Mouse (Mus musculus): Measurements from ENCODE around the gene Pi4k2b. TPM values are rescaled to one million over a fixed set of nuclear protein-coding genes. Genes with fewer than 3 reads are reported as not detected.
"Not testable (repeated sequence)": the region's sequence is repeated elsewhere in the genome, so short reads cannot be mapped to it uniquely, and the experiment has no call there.

The Pi4k2b gene
- 20.1 and 21.4 TPM in 2 replicates for polyA plus RNA-seq (2014; fragmentation: Nextera tagmentation; extraction: Ambion mirVana)

DNA sequence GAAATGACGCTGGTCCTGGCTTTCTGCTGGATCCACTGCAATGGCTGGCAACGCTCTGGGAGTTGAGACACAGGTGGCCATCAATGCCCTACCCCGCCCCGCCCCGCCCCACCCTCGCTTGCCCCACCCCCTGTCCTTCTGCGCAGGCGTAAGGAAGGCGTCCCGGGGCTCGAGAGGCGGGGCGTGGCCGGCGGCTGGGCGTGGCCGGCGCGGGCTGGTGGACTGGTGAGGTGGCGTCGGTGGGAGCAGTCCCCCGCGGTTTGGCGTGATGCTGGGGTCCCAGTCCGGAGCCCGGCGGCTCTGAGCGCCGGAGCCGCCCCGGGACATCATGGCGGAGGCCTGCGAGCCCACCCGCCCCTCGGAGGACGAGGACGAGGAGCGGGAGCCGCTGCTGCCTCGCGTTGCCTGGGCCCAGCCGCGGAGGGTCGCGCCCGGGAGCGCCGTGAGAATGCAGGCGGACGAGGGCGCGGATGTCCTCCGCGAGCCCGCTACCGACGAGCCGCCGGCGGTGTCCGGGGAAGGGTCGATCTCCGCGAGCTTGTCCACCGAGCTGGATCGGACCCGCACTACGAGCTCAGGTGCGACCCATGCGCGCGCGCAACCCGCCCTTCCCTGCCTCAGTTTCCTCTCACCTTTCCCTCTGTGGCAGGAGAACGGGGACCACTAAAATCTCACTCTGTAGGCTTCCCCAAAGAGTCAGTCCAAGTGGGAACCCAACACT, at the start of gene Pi4k2b:
Pi4k2b (plus strand) TSS at position 184 of the 721 bp plus-strand sequence.
- no peaks in the 10 kb centered on the region for H3K27me3 ChIP-seq (ENCODE audit: control insufficient read depth, insufficient read depth, low read length)
- under 1% methylated on average over 63 of the region's 75 CpGs for WGBS
- H3K4me3 ChIP-seq (ENCODE audit: low read depth, low read length), result peak within 1 kb of the TSS; percentile 72
- H3K36me3 ChIP-seq (ENCODE audit: control insufficient read depth, insufficient read depth, low read length), result no peaks in the 10 kb centered on the region
- no peaks in the 10 kb centered on the region for H3K9me3 ChIP-seq (ENCODE audit: control insufficient read depth, low read length)
- peak within 1 kb of the TSS; percentile 77 for H3K9ac ChIP-seq (ENCODE audit: low read length)
- H3K4me1 ChIP-seq (ENCODE audit: control insufficient read depth, insufficient read depth, low read length), result peaks cover 3% of the 10 kb centered on the region; the same call in 1 of the 2 replicates
- H3K27ac ChIP-seq (ENCODE audit: low read depth, low read length), result no peak within 1 kb of the TSS
- peak; percentile 97 for DNase-seq (ENCODE audit: low spot score, missing footprints)
- peak within 1 kb of the TSS; percentile 67 for H3K4me2 ChIP-seq
- peak; percentile 95 for ATAC-seq (ENCODE audit: low FRiP score)

DNA sequence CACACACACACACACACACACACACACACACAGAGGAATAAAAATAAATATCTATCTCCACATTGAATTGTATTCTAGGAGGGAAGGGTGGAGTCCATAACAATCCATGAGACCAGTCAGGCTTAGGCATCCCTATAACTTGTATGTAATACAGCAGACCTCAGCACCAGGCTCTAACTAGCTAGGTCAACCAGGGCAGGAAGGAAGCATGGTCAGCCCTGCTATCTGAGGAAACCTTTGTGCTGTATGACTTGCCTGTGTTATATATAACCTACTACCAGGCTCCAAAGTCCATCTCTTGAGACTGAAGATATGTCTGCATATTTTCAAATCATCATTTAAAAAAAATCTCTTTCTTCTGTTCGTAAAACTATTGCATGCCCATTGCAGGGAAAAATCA, 44.1 kb upstream of the Pi4k2b start:
- no peak overlapping the region for H3K4me3 ChIP-seq (ENCODE audit: low read depth, low read length)
- H3K27ac ChIP-seq (ENCODE audit: low read depth, low read length), result no peak overlapping the region
- WGBS, result 94% methylated on average over 1 of the region's 1 CpGs
- H3K4me1 ChIP-seq (ENCODE audit: control insufficient read depth, insufficient read depth, low read length), result no peaks in the 10 kb centered on the region
- H3K9me3 ChIP-seq (ENCODE audit: control insufficient read depth, low read length), result no peaks in the 10 kb centered on the region
- H3K4me2 ChIP-seq, result no peak overlapping the region
- no peaks in the 10 kb centered on the region for H3K36me3 ChIP-seq (ENCODE audit: control insufficient read depth, insufficient read depth, low read length)
- ATAC-seq (ENCODE audit: low FRiP score) (no peak), DNase-seq (ENCODE audit: low spot score, missing footprints) (no peak)
- no peaks in the 10 kb centered on the region for H3K27me3 ChIP-seq (ENCODE audit: control insufficient read depth, insufficient read depth, low read length)
- no peak overlapping the region for H3K9ac ChIP-seq (ENCODE audit: low read length)

DNA sequence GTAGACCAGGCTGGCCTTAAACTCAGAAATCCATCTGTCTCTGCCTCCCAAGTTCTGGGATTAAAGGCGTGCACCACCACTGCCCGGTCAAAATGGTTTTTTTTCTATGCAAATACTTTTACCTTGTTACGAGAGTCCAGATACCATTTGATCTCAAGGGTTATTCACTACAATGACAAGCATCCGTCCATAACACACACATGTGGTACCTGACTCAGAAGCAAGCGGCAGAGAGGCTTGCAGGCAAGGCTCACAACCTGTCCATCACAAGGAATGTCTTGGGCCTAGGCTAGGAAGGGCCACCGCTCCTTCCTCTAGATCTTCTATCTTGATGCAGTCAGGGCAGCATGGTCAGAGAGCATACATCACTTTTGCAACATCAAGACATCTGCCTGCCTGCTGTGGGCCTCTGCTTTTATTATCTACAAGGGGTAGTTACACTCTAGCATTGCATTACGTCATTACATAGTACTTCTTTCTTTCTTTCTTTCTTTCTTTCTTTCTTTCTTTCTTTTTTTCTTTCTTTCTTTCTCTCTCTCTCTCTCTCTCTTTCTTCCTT, 43.4 kb upstream of the Pi4k2b start:
- H3K4me2 ChIP-seq; H3K4me3 ChIP-seq (ENCODE audit: low read depth, low read length); H3K27me3 ChIP-seq (ENCODE audit: control insufficient read depth, insufficient read depth, low read length); ATAC-seq (ENCODE audit: low FRiP score); H3K9ac ChIP-seq (ENCODE audit: low read length); DNase-seq (ENCODE audit: low spot score, missing footprints); H3K36me3 ChIP-seq (ENCODE audit: control insufficient read depth, insufficient read depth, low read length); H3K9me3 ChIP-seq (ENCODE audit: control insufficient read depth, low read length); H3K4me1 ChIP-seq (ENCODE audit: control insufficient read depth, insufficient read depth, low read length); H3K27ac ChIP-seq (ENCODE audit: low read depth, low read length): not testable (repeated sequence)
- 86% methylated on average over 7 of the region's 7 CpGs for WGBS

DNA sequence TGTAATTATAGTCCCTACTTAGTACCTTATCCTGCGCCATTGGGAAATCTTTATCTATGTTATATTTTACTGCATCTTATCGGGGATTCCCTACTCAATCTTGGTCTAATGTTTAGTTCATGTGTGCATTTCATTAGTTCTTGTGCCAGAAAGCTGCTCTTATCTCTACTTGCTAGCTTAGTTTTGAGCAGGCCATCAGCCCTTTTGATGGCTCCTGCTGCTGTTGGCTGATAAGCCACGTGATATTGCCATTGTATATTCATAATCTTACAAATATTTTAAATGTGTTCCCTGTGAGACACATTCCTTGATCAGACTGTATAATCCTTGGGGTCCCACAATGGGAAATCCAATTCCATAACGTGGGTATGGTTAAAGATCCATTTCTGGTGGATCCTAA, 36.8 kb upstream of the Pi4k2b start:
- no peaks in the 10 kb centered on the region for H3K9me3 ChIP-seq (ENCODE audit: control insufficient read depth, low read length)
- ATAC-seq (ENCODE audit: low FRiP score) (no peak), DNase-seq (ENCODE audit: low spot score, missing footprints) (no peak)
- no peaks in the 10 kb centered on the region for H3K36me3 ChIP-seq (ENCODE audit: control insufficient read depth, insufficient read depth, low read length)
- WGBS, result 76% methylated on average over 4 of the region's 4 CpGs
- H3K4me3 ChIP-seq (ENCODE audit: low read depth, low read length), result no peak overlapping the region
- H3K4me1 ChIP-seq (ENCODE audit: control insufficient read depth, insufficient read depth, low read length), result no peaks in the 10 kb centered on the region
- no peak overlapping the region for H3K4me2 ChIP-seq
- H3K27me3 ChIP-seq (ENCODE audit: control insufficient read depth, insufficient read depth, low read length), result no peaks in the 10 kb centered on the region
- no peak overlapping the region for H3K9ac ChIP-seq (ENCODE audit: low read length)
- H3K27ac ChIP-seq (ENCODE audit: low read depth, low read length), result no peak overlapping the region

GRCm38 (mm10) chr5:52712704-52713103, 28.7 kb upstream of the Pi4k2b start:
- Histone ChIP-seq H3K27ac (ENCODE audit: low read depth, low read length) (no peak overlapping the region), H3K9me3 (ENCODE audit: control insufficient read depth, low read length) (no peaks in the 10 kb centered on the region), H3K9ac (ENCODE audit: low read length) (no peak overlapping the region), H3K4me3 (ENCODE audit: low read depth, low read length) (no peak overlapping the region), H3K27me3 (ENCODE audit: control insufficient read depth, insufficient read depth, low read length) (no peaks in the 10 kb centered on the region), H3K4me1 (ENCODE audit: control insufficient read depth, insufficient read depth, low read length) (no peaks in the 10 kb centered on the region), H3K36me3 (ENCODE audit: control insufficient read depth, insufficient read depth, low read length) (no peaks in the 10 kb centered on the region), H3K4me2 (no peak overlapping the region)
- ATAC-seq (ENCODE audit: low FRiP score), result no peak
- no peak for DNase-seq (ENCODE audit: low spot score, missing footprints)

DNA sequence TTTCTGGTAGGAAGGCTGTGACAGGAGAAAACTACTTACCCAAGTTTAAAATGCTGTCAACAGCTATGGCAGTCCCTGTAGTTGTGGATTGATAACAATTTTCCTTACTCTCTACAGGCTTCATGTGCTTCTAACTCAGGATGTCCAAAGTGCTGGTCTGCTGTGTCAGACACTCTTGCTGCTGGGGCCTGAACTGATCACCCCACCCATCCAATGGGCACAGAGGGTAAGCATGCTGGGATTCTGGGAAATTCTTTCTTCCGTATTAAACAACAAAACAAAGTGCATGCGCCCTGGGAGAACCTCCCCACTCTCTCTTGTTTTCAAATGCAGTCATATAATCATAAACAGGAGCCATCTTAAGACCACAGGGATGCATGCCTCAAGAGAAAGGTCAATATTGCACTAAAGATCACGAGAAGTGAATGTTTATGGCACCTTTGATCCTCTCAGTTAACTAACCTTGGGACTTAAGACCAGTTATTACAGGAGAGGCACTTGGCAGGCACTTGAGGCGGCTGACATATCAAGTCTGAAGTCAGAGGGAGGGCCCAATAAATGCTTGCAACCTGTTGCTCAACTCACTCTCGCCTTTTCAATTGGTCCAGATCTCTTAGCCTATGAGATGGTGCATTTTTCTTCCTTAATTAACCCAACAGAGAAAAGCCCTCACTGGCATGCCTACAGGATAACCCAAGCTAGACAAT, 24.5 kb upstream of the Pi4k2b start:
- no peak for DNase-seq (ENCODE audit: low spot score, missing footprints)
- H3K36me3 ChIP-seq (ENCODE audit: control insufficient read depth, insufficient read depth, low read length), result no peaks in the 10 kb centered on the region
- no peaks in the 10 kb centered on the region for H3K4me1 ChIP-seq (ENCODE audit: control insufficient read depth, insufficient read depth, low read length)
- no peak overlapping the region for H3K9ac ChIP-seq (ENCODE audit: low read length)
- no peak overlapping the region for H3K4me2 ChIP-seq
- no peaks in the 10 kb centered on the region for H3K9me3 ChIP-seq (ENCODE audit: control insufficient read depth, low read length)
- no peaks in the 10 kb centered on the region for H3K27me3 ChIP-seq (ENCODE audit: control insufficient read depth, insufficient read depth, low read length)
- 83% methylated on average over 5 of the region's 5 CpGs for WGBS
- no peak overlapping the region for H3K4me3 ChIP-seq (ENCODE audit: low read depth, low read length)
- no peak for ATAC-seq (ENCODE audit: low FRiP score)
- H3K27ac ChIP-seq (ENCODE audit: low read depth, low read length), result no peak overlapping the region

- H3K4me3 ChIP-seq (ENCODE audit: low read depth, low read length), result no peak overlapping the region
- no peaks in the 10 kb centered on the region for H3K27me3 ChIP-seq (ENCODE audit: control insufficient read depth, insufficient read depth, low read length)
- H3K4me1 ChIP-seq (ENCODE audit: control insufficient read depth, insufficient read depth, low read length), result no peaks in the 10 kb centered on the region
- ATAC-seq (ENCODE audit: low FRiP score), result no peak
- no peaks in the 10 kb centered on the region for H3K9me3 ChIP-seq (ENCODE audit: control insufficient read depth, low read length)
- no peaks in the 10 kb centered on the region for H3K36me3 ChIP-seq (ENCODE audit: control insufficient read depth, insufficient read depth, low read length)
- 84% methylated on average over 8 of the region's 8 CpGs for WGBS
- DNase-seq (ENCODE audit: low spot score, missing footprints), result no peak
- H3K4me2 ChIP-seq, result no peak overlapping the region
- H3K27ac ChIP-seq (ENCODE audit: low read depth, low read length), result no peak overlapping the region
- H3K9ac ChIP-seq (ENCODE audit: low read length), result no peak overlapping the region
Measured at GRCm38 (mm10) chr5:52721003-52721402, 20.4 kb upstream of the Pi4k2b start.

DNA sequence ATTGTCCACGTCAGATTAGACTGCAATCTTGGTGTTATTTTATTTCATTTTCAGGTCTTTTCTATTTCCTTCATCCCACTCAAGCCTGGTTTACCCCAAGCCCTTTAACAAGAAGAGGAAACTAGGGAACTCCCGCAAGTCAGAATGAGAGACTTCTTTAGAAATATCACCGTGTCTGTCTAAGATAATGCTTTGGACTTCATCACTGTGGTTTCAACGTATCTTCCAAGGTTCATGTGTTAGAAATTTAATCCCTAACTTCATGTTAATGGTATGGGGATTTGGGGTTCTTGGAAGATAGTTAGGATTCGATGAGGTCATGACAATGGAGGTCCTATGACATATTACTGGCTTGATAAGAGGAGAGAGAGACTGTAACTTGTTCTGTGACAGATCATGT, 13.6 kb upstream of the Pi4k2b start:
- ATAC-seq (ENCODE audit: low FRiP score) (no peak), DNase-seq (ENCODE audit: low spot score, missing footprints) (no peak)
- Histone ChIP-seq H3K36me3 (ENCODE audit: control insufficient read depth, insufficient read depth, low read length) (no peaks in the 10 kb centered on the region), H3K27ac (ENCODE audit: low read depth, low read length) (no peak overlapping the region), H3K4me3 (ENCODE audit: low read depth, low read length) (no peak overlapping the region), H3K9me3 (ENCODE audit: control insufficient read depth, low read length) (no peaks in the 10 kb centered on the region), H3K4me1 (ENCODE audit: control insufficient read depth, insufficient read depth, low read length) (no peaks in the 10 kb centered on the region), H3K27me3 (ENCODE audit: control insufficient read depth, insufficient read depth, low read length) (no peaks in the 10 kb centered on the region), H3K9ac (ENCODE audit: low read length) (no peak overlapping the region), H3K4me2 (no peak overlapping the region)
- WGBS, result 91% methylated on average over 5 of the region's 5 CpGs

DNA sequence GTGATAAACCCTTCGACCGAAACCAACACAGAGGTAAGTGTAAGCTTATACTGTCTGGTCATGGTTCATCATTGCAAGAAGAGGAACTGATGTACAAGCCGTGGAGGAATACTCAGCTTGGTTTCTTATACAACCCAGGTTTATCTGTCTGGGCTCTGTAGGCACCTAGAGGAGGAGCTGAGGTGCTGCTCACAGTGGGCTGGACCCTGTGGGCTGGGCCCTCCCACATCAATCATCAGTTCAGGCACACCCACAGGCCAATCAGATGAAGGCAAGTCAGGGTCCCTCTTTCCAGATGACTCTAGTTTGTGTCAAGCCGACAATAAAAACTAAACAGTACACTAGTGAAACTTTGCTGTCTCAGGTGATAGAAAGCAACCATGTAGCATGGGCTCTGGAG, 8.6 kb upstream of the Pi4k2b start:
- DNase-seq (ENCODE audit: low spot score, missing footprints), result no peak
- no peak overlapping the region for H3K4me3 ChIP-seq (ENCODE audit: low read depth, low read length)
- H3K9me3 ChIP-seq (ENCODE audit: control insufficient read depth, low read length), result no peaks in the 10 kb centered on the region
- no peak for ATAC-seq (ENCODE audit: low FRiP score)
- H3K9ac ChIP-seq (ENCODE audit: low read length), result no peak overlapping the region
- H3K27me3 ChIP-seq (ENCODE audit: control insufficient read depth, insufficient read depth, low read length), result no peaks in the 10 kb centered on the region
- H3K27ac ChIP-seq (ENCODE audit: low read depth, low read length), result no peak overlapping the region
- H3K4me1 ChIP-seq (ENCODE audit: control insufficient read depth, insufficient read depth, low read length), result no peaks in the 10 kb centered on the region
- H3K36me3 ChIP-seq (ENCODE audit: control insufficient read depth, insufficient read depth, low read length), result no peaks in the 10 kb centered on the region
- WGBS, result 78% methylated on average over 4 of the region's 4 CpGs
- no peak overlapping the region for H3K4me2 ChIP-seq

Measured in midbrain, embryonic 11.5 days (tissue).